Mouse (Mus musculus): ENCODE data around the gene Heatr1.

DNA sequence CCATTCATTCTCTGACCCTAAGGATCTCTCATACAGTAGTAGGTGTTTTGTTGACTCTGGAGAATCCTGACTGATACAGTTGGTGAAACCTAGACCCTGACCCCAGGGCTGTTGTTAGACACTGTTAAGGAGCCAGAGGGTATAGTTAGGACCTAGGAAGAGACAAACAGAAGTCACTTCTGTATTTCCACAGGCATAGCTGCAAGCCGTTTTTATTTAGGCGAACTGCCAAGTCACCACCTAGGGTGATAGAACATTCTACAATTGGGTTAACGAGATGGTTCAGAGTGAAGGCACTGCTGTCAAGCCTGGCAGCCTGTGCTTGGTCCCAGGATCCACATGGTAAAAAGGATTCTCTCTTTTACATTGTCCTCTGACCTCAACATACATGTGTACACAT, 48.0 kb upstream of the Heatr1 start:
- TF ChIP-seq CTCF (IDR thresholded peaks at IDR 0.05; ENCODE audit: low read depth) (no peak), EP300 (IDR thresholded peaks at IDR 0.05; ENCODE audit: low read depth) (no peak)
